Mouse (Mus musculus) stomach, embryonic 15.5 days (tissue): ENCODE measurements around the gene Cope. TPM values are rescaled to one million over a fixed set of nuclear protein-coding genes. Genes with fewer than 3 reads are reported as not detected.

Experiments used
- ATAC-seq: fragments of 200-750 bp; cut with Nextera tagmentation; 2 replicates; pipeline ENCODE4 v1.8.0; 2017; ENCODE audit warnings: low read depth, moderate number of reproducible peaks, moderate TSS enrichment; ENCODE audit not compliant: insufficient read depth, low FRiP score
- H3K27ac ChIP-seq: fragments of 300-500 bp; sonication (generic); 2 replicates; pipeline ENCODE4 v1.5.1; 2015; ENCODE audit warnings: mild to moderate bottlenecking, inconsistent platforms
- H3K27me3 ChIP-seq: fragments of 300-500 bp; sonication (generic); replicated peaks from 2 replicates; pipeline ENCODE4 v1.6.1; 2015; ENCODE audit warnings: inconsistent platforms
- H3K36me3 ChIP-seq: fragments of 300-500 bp; sonication (generic); 2 replicates; pipeline ENCODE4 v1.6.1; 2015; ENCODE audit warnings: inconsistent platforms
- H3K4me1 ChIP-seq: fragments of 300-500 bp; sonication (generic); 2 replicates; pipeline ENCODE4 v1.6.1; 2015; ENCODE audit warnings: inconsistent platforms
- H3K4me2 ChIP-seq: fragments of 300-500 bp; sonication (generic); 2 replicates; pipeline ENCODE4 v1.6.1; 2015; ENCODE audit warnings: mild to moderate bottlenecking, inconsistent platforms
- H3K4me3 ChIP-seq: fragments of 300-500 bp; sonication (generic); replicated peaks from 2 replicates; pipeline ENCODE4 v1.5.1; 2015; ENCODE audit warnings: inconsistent platforms
- H3K9ac ChIP-seq: fragments of 300-500 bp; sonication (generic); 2 replicates; pipeline ENCODE4 v1.6.1; 2015; ENCODE audit warnings: inconsistent platforms
- H3K9me3 ChIP-seq: fragments of 300-500 bp; sonication (generic); 2 replicates; pipeline ENCODE4 v1.6.1; 2016; ENCODE audit warnings: inconsistent platforms
- WGBS: fragments of 180-500 bp; shearing (Covaris S2); methylation state at CpG from one replicate; pipeline ENCODE4 v1.1.7; 2015; 5-methylcytosine and 5-hydroxymethylcytosine counted together
- polyA plus RNA-seq: library from polyadenylated mRNA; unstranded; fragments of >200 nt; fragmentation: Nextera tagmentation; extraction: Ambion mirVana; gene quantifications from 2 replicates; pipeline ENCODE4 v1.2.1, GENCODE M21; 2015

The Cope gene
- polyA plus RNA-seq, 1 experiment from 2014 or later, result 379 TPM

- Histone ChIP-seq H3K4me3 (peak overlapping the region; percentile 89), H3K9ac (peak overlapping the region; percentile 99), H3K4me2 (peak overlapping the region; percentile 93), H3K36me3 (0 out of 2 replicates have a peak, but pooled peaks cover 7% of the 10 kb centered on the region), H3K27me3 (no peaks in the 10 kb centered on the region), H3K4me1 (peaks cover 46% of the 10 kb centered on the region), H3K9me3 (no peaks in the 10 kb centered on the region), H3K27ac (peak overlapping the region; percentile 63)
- ATAC-seq, result no peak
- 13% methylated on average over 3 of the region's 3 CpGs for WGBS
Observed at GRCm38 (mm10) chr8:70352000-70352384, 49.7 kb downstream of the Cope start.

DNA sequence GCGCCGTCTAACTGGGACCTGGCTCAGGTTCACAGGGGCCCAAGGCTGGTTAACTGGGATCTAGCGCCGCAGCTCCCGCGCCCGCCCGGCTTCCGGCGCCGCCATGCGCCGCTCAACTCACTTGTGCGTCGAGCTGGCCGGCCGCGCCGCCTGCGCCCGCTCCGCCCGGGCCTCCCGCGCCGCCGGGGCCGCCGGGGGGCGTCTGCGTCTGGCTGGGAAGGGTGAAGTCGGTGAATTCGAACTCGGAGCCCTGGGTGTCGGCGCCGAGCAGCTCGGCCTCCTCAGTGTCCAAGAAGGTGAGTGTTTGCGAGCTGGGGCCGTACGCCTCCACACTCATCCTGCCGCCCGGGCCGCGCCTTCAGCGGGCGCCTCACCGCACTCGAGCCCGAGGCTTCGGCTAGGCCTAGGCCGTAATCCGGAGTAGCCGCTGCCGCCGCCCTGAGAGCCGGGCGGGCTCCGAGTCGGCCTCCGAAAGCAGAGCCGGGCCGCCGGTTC lies 50.4 kb downstream of the Cope start:
- peak; percentile 34; the same call in 1 of the 2 replicates for ATAC-seq
- Histone ChIP-seq H3K9ac (peak overlapping the region; percentile 99), H3K4me1 (peaks cover 45% of the 10 kb centered on the region), H3K27me3 (no peaks in the 10 kb centered on the region), H3K9me3 (no peaks in the 10 kb centered on the region), H3K27ac (peak overlapping the region; percentile 90), H3K36me3 (0 out of 2 replicates have a peak, but pooled peaks cover 7% of the 10 kb centered on the region), H3K4me3 (peak overlapping the region; percentile 89), H3K4me2 (peak overlapping the region; percentile 93)
- WGBS, result under 1% methylated on average over 63 of the region's 64 CpGs

DNA sequence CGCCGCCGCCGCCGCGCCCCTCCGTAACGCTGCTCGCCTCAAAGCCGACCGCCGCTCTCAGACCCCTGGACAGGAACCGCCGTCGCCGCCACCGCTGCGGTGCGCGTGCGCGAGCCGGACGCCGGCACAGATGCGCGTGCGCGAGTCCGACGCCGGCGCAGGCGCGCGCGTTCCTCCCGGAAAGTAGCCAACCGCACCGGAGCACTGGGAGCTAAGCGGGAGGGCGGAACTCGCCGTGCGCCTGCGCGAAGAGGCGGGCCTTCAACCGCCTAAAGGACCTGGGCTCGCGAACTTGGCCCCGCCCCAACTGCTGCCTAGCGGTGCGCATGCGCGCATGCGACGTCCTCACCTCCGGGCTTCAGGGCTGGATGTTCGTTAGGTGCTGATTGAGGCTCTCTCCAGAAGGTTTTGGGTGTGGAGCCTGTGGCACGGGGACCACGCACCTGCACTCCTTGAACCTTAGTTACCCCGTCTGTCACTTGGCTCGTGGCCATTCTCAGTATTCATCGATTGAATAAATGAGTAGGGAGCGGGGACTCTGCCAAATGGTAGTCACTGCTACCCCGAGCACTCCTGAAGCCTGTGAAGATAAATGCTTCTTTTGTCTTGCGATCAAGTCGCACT lies 51.0 kb downstream of the Cope start, which contains the start of gene Upf1:
Gene Upf1, minus strand, starts transcription at position 85 of the 624 bp plus-strand sequence.
- peak; percentile 89 for ATAC-seq
- no peaks in the 10 kb centered on the region for H3K9me3 ChIP-seq
- peak within 1 kb of the TSS; percentile 90 for H3K27ac ChIP-seq
- 0 out of 2 replicates have a peak, but pooled peaks cover 4% of the 10 kb centered on the region for H3K36me3 ChIP-seq
- peak within 1 kb of the TSS; percentile 89 for H3K4me3 ChIP-seq
- no peaks in the 10 kb centered on the region for H3K27me3 ChIP-seq
- WGBS, result under 1% methylated on average over 66 of the region's 69 CpGs
- peak within 1 kb of the TSS; percentile 99 for H3K9ac ChIP-seq
- H3K4me1 ChIP-seq, result peaks cover 39% of the 10 kb centered on the region
- H3K4me2 ChIP-seq, result peak within 1 kb of the TSS; percentile 93

DNA sequence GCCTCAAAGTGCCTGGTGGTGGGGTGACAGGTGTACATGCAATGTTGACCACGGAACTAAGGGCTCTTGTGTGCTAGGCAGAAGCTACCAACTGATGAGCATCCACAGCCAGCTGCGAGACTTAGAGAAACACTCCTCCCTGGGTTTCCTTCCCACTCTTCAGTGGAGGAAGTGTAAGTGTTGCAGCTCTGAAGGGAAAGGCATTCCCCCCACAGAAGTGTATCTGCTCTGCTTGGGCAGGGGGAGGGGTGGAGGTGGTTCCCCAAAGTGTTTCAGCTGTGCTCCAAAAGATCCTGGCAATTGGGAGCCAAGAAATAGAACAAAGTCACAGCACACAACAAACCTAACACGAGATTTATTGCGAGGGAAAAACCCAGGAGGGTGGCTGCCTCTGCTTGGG lies 51.7 kb downstream of the Cope start:
- H3K4me1 ChIP-seq, result peaks cover 32% of the 10 kb centered on the region
- 48% methylated on average over 4 of the region's 4 CpGs for WGBS
- no peak for ATAC-seq
- peak overlapping the region; percentile 89; the same call in 1 of the 2 replicates for H3K4me3 ChIP-seq
- peak overlapping the region; percentile 89; the same call in 1 of the 2 replicates for H3K27ac ChIP-seq
- no peaks in the 10 kb centered on the region for H3K27me3 ChIP-seq
- 0 out of 2 replicates have a peak, but pooled peaks cover 4% of the 10 kb centered on the region for H3K36me3 ChIP-seq
- peak overlapping the region; percentile 76 for H3K4me2 ChIP-seq
- 0 out of 2 replicates have a peak overlapping the region, but pooled peaks have one; percentile 37 for H3K9ac ChIP-seq
- no peaks in the 10 kb centered on the region for H3K9me3 ChIP-seq

DNA sequence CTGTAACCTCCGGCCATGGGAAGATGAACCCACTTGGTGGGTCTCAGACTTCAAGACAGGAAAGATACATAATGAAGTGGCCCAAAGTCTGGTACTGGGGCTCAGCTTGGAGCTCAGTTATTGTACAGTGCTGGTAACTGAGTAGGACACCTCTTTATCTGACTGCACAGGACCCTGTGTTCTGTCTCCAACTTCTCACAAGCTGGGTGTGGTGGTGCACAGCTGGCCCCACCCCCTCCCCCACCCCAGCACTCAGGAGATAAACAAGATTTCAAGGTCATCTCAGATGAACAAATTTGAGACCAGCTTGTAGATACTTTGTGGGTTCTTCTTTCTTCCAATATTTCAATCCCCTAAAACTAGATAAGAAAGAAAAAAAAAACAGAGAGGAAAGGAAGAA lies 53.8 kb downstream of the Cope start:
- ATAC-seq, result peak; percentile 42; the same call in 1 of the 2 replicates
- H3K9me3 ChIP-seq, result no peaks in the 10 kb centered on the region
- H3K36me3 ChIP-seq, result no peaks in the 10 kb centered on the region
- H3K4me1 ChIP-seq, result peaks cover 19% of the 10 kb centered on the region
- H3K27ac ChIP-seq, result no peak overlapping the region
- no peak overlapping the region for H3K4me3 ChIP-seq
- H3K4me2 ChIP-seq, result no peak overlapping the region
- no peak overlapping the region for H3K9ac ChIP-seq
- 84% methylated on average over 1 of the region's 1 CpGs for WGBS
- H3K27me3 ChIP-seq, result no peaks in the 10 kb centered on the region

- 17% methylated on average over 3 of the region's 3 CpGs for WGBS
- Histone ChIP-seq H3K36me3 (no peaks in the 10 kb centered on the region), H3K4me3 (no peak overlapping the region), H3K4me2 (no peak overlapping the region), H3K27me3 (no peaks in the 10 kb centered on the region), H3K9me3 (no peaks in the 10 kb centered on the region), H3K4me1 (no peaks in the 10 kb centered on the region), H3K27ac (no peak overlapping the region), H3K9ac (no peak overlapping the region)
- no peak for ATAC-seq
Observed at GRCm38 (mm10) chr8:70359411-70359810, 57.1 kb downstream of the Cope start.

DNA sequence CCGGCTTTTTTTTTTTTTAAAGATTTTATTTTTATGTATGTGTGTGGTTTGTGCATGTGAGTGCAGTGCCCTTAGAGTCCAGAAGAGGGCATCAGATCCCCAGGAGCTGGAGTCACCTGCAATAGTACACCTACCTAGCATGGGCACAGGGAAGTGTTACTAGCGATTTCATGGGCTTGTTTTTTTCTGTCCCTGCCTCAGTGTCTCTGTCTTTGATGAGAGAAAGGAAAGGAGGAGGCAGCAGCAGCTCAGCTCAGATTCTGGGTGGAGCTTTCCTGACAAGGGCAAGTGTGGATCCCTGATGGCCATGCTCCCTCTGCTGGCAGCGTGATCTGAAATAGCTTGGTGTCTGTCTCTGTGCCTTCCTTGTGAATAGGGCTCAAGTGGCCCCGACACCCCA lies 58.5 kb downstream of the Cope start:
- H3K4me1 ChIP-seq, result no peaks in the 10 kb centered on the region
- 43% methylated on average over 4 of the region's 4 CpGs for WGBS
- H3K4me3 ChIP-seq, result no peak overlapping the region
- no peaks in the 10 kb centered on the region for H3K27me3 ChIP-seq
- no peaks in the 10 kb centered on the region for H3K36me3 ChIP-seq
- no peaks in the 10 kb centered on the region for H3K9me3 ChIP-seq
- H3K27ac ChIP-seq, result no peak overlapping the region
- ATAC-seq, result no peak
- no peak overlapping the region for H3K4me2 ChIP-seq
- H3K9ac ChIP-seq, result no peak overlapping the region

- Histone ChIP-seq H3K27ac (no peak overlapping the region), H3K4me2 (no peak overlapping the region), H3K9ac (no peak overlapping the region), H3K4me3 (no peak overlapping the region), H3K4me1 (no peaks in the 10 kb centered on the region), H3K36me3 (no peaks in the 10 kb centered on the region), H3K9me3 (no peaks in the 10 kb centered on the region), H3K27me3 (no peaks in the 10 kb centered on the region)
- WGBS, result 75% methylated on average over 10 of the region's 10 CpGs
- ATAC-seq, result no peak
Observed at GRCm38 (mm10) chr8:70361484-70362032, 59.2 kb downstream of the Cope start.

Other genes starting within 250 kb of the Cope start
- 7.0 and 9.9 TPM in 2 replicates for gene Tm6sf2, start 229.6 kb upstream of the Cope start, polyA plus RNA-seq
- 0.10 and 0.14 TPM in 2 replicates for gene Hapln4, start 219.1 kb upstream of the Cope start, polyA plus RNA-seq
- 1.8 TPM in 2 replicates for gene Ncan, start 181.6 kb upstream of the Cope start, polyA plus RNA-seq
- gene Nr2c2ap, start 171.2 kb upstream of the Cope start, polyA plus RNA-seq, result 38.2 and 39.4 TPM in 2 replicates
- gene Rfxank, start 163.4 kb upstream of the Cope start, polyA plus RNA-seq, result 14.4 and 14.8 TPM in 2 replicates
- 42.6 and 43.2 TPM in 2 replicates for gene Borcs8, start 163.0 kb upstream of the Cope start, polyA plus RNA-seq
- 0.19 and 0.26 TPM in 2 replicates for gene Mef2b, start 162.8 kb upstream of the Cope start, polyA plus RNA-seq
- 54.4 and 59.0 TPM in 2 replicates for gene Tmem161a, start 130.2 kb upstream of the Cope start, polyA plus RNA-seq
- 4.7 and 6.4 TPM in 2 replicates for gene Slc25a42, start 90.2 kb upstream of the Cope start, polyA plus RNA-seq
- gene Sugp2, start 68.3 kb upstream of the Cope start, polyA plus RNA-seq, result 26.0 and 27.2 TPM in 2 replicates
- gene Armc6, start 68.1 kb upstream of the Cope start, polyA plus RNA-seq, result 21.7 and 26.4 TPM in 2 replicates
- 32.7 and 38.9 TPM in 2 replicates for gene Homer3, start 19.7 kb upstream of the Cope start, polyA plus RNA-seq
- 46.3 and 49.8 TPM in 2 replicates for gene Ddx49, start within 50 bp of the Cope start, polyA plus RNA-seq
- 4.2 and 4.4 TPM in 2 replicates for gene Cers1, start 13.3 kb downstream of the Cope start, polyA plus RNA-seq
- 1.7 and 2.2 TPM in 2 replicates for gene Gdf1, start 27.3 kb downstream of the Cope start, polyA plus RNA-seq
- 16.1 and 17.5 TPM in 2 replicates for gene Upf1, start 50.8 kb downstream of the Cope start, polyA plus RNA-seq
- gene Comp, start 71.0 kb downstream of the Cope start, polyA plus RNA-seq, result 0.22 and 0.28 TPM in 2 replicates
- gene Crtc1, start 137.1 kb downstream of the Cope start, polyA plus RNA-seq, result 15.4 and 18.8 TPM in 2 replicates
- gene Klhl26, start 174.4 kb downstream of the Cope start, polyA plus RNA-seq, result 20.5 and 20.7 TPM in 2 replicates
- gene Tmem59l, start 184.8 kb downstream of the Cope start, polyA plus RNA-seq, result 3.0 and 3.5 TPM in 2 replicates
- gene Crlf1, start 190.6 kb downstream of the Cope start, polyA plus RNA-seq, result 2.9 and 4.1 TPM in 2 replicates
- gene Rex1bd, start 204.2 kb downstream of the Cope start, polyA plus RNA-seq, result 125 and 130 TPM in 2 replicates
- 843 and 950 TPM in 2 replicates for gene Uba52, start 208.3 kb downstream of the Cope start, polyA plus RNA-seq
- gene Fkbp8, start 225.2 kb downstream of the Cope start, polyA plus RNA-seq, result 292 and 304 TPM in 2 replicates
- gene Kxd1, start 225.4 kb downstream of the Cope start, polyA plus RNA-seq, result 58.5 and 60.1 TPM in 2 replicates
- gene Ell, start 236.9 kb downstream of the Cope start, polyA plus RNA-seq, result 16.1 and 17.7 TPM in 2 replicates